Mouse (Mus musculus): ENCODE measurements around the gene Alg11. TPM values are rescaled to one million over a fixed set of nuclear protein-coding genes. Genes with fewer than 3 reads are reported as not detected.

Alg11 gene
- polyA plus RNA-seq, 1 experiment from 2014 or later: 34.4 TPM

DNA sequence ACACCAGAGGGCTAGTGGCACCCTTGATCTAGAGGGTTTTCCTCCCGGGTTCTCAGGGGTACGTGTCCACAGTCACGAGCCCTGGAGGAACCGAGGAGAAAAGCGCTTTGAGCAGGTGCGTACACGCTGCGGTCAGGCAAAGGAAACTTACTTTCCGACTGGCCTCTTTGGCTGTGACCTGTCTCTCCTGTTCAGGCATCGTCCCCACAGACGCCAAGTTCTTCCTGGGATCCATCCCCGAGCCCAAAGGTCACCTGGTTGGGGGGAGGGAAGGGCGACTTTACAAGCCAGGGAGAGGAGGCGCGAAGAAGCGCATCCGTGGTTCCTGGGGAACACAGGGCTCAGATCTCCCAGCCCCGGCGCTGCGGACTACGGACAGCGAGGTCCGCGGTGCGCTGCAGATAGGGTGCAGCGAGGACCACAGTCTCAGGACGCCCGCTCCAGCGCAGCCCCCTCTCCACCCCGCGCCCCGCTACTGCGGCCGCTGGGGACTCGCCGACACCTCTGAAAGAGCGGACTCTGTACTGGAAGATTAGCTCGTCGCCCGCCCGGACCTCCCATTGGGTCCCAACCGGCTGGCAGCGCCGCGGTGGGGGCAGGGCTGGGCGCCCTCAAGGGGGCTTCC is 588 bp upstream of the Alg11 start, which contains the start of gene Atp7b:
Gene Atp7b (minus strand): TSS at position 485 of the 625 bp plus-strand sequence.
- ATAC-seq (ENCODE audit: insufficient read depth) (peak; percentile 94), DNase-seq (peak; percentile 31)
- TF ChIP-seq CTCF (IDR thresholded peaks at IDR 0.05; ENCODE audit: low read depth): no peak
- no peaks in the 10 kb centered on the region for H3K9me3 ChIP-seq (ENCODE audit: low read depth, low read length)
- H3K4me2 ChIP-seq: peak within 1 kb of the TSS; percentile 75
- H3K4me1 ChIP-seq (ENCODE audit: insufficient read depth): no peaks in the 10 kb centered on the region
- peaks cover 21% of the 10 kb centered on the region for H3K36me3 ChIP-seq (ENCODE audit: insufficient read depth)
- under 1% methylated on average over 42 of the region's 46 CpGs for WGBS
- peak within 1 kb of the TSS; percentile 61 for H3K9ac ChIP-seq
- peak within 1 kb of the TSS; percentile 66 for H3K4me3 ChIP-seq (ENCODE audit: low read depth, low read length)
- H3K27ac ChIP-seq (ENCODE audit: low read depth): no peak within 1 kb of the TSS
- H3K27me3 ChIP-seq (ENCODE audit: insufficient read depth, low read length): peaks cover 22% of the 10 kb centered on the region

DNA sequence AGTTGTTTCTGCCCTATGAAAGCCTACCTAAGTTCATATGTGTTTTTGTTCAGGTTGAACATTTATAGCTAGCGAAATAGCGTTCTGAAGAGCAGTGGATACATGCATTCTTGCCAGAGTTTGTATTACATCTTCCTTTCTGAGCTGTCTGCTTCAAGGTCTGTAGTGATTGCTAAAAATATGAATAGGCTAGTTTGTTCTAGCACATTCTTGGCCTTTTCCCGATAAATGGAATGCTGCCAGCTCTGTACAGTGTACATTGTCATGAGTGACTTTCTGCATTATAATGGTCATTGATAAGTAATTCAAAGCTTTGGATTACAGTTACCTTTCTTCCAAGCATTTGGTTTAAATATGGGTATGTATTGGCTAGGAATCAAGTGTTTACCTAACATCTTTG is 605 bp downstream of the Alg11 start:
- no peak for TF ChIP-seq CTCF (IDR thresholded peaks at IDR 0.05; ENCODE audit: low read depth)
- no peak for ATAC-seq (ENCODE audit: insufficient read depth)
- peak overlapping the region; percentile 56; the same call in 1 of the 2 replicates for H3K9ac ChIP-seq

DNA sequence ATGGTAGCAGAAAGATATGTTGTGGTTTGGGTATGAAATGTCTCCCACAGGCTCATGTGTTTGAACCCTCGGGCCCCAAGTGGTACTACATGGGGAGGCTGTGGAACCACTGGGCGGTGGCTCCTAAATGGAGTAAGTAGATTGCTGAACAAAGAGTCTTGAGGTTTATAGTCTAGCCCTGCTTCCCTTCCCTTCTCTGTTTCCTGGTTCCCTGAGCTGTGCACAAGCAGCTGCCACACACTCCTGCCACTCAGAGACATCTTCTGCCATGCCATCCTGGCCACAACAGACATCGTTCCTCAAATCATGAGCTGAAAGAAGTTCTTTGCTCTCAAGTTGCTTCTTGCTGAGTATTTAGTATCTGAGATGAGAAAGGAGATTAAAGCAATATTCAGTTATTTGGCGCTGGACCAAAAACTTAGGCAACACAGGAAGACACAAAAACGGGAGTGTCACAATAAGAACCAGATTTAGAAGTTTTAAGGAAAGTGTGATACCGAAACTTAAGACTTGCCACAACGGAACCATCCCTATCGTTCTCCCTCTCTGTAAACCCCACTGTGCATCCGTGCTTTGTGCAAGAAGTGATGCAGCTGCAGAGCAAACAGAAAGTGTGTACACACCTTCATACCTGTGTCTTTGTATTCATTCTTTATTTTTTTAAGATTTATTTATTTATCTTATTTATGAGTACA is 18.9 kb downstream of the Alg11 start:
- H3K9ac ChIP-seq: no peak overlapping the region
- no peak for TF ChIP-seq CTCF (IDR thresholded peaks at IDR 0.05; ENCODE audit: low read depth)
- no peaks in the 10 kb centered on the region for H3K27me3 ChIP-seq (ENCODE audit: insufficient read depth, low read length)
- H3K27ac ChIP-seq (ENCODE audit: low read depth): no peak overlapping the region
- H3K4me2 ChIP-seq: no peak overlapping the region
- H3K4me3 ChIP-seq (ENCODE audit: low read depth, low read length): no peak overlapping the region
- no peak for ATAC-seq (ENCODE audit: insufficient read depth)
- WGBS: 74% methylated on average over 9 of the region's 9 CpGs
- H3K4me1 ChIP-seq (ENCODE audit: insufficient read depth): no peaks in the 10 kb centered on the region
- DNase-seq: peak; percentile 16
- no peaks in the 10 kb centered on the region for H3K9me3 ChIP-seq (ENCODE audit: low read depth, low read length)
- H3K36me3 ChIP-seq (ENCODE audit: insufficient read depth): no peaks in the 10 kb centered on the region

More for the DNA sequence above, 605 bp downstream of the Alg11 start:
- Histone ChIP-seq H3K36me3 (ENCODE audit: insufficient read depth) (peaks cover 33% of the 10 kb centered on the region), H3K27ac (ENCODE audit: low read depth) (no peak overlapping the region), H3K4me2 (peak overlapping the region; percentile 75), H3K9me3 (ENCODE audit: low read depth, low read length) (no peaks in the 10 kb centered on the region), H3K4me3 (ENCODE audit: low read depth, low read length) (peak overlapping the region; percentile 66), H3K4me1 (ENCODE audit: insufficient read depth) (no peaks in the 10 kb centered on the region), H3K27me3 (ENCODE audit: insufficient read depth, low read length) (peaks cover 22% of the 10 kb centered on the region)
- peak; percentile 7 for DNase-seq
- under 1% methylated on average over 3 of the region's 3 CpGs for WGBS

DNA sequence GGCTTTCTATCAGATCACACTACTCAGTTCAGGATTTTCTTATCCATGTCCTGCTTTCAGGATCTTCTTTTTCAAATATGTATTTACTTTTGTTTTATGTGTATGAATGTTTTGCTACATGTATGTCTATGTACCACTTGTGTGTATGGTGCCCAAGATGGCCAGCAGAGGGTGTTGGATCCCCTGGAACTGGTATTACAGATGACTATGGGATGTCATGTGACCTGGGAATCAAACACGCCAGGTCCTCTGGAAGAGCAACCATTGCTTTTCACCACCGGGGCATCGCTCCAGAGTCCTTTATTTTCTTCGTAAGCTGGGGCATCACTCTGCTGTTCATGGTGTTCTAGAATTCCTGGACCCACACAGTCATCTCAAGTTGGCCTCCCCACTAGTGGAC is 28.7 kb downstream of the Alg11 start:
- H3K4me3 ChIP-seq (ENCODE audit: low read depth, low read length): no peak overlapping the region
- no peak overlapping the region for H3K9ac ChIP-seq
- H3K36me3 ChIP-seq (ENCODE audit: insufficient read depth): no peaks in the 10 kb centered on the region
- ATAC-seq (ENCODE audit: insufficient read depth): no peak
- H3K27me3 ChIP-seq (ENCODE audit: insufficient read depth, low read length): no peaks in the 10 kb centered on the region
- TF ChIP-seq CTCF (IDR thresholded peaks at IDR 0.05; ENCODE audit: low read depth): 0 out of 2 replicates have a peak, but pooled peaks have one; percentile 2
- no peak for DNase-seq
- H3K9me3 ChIP-seq (ENCODE audit: low read depth, low read length): no peaks in the 10 kb centered on the region
- H3K4me1 ChIP-seq (ENCODE audit: insufficient read depth): no peaks in the 10 kb centered on the region
- no peak overlapping the region for H3K4me2 ChIP-seq
- 93% methylated on average over 4 of the region's 4 CpGs for WGBS
- H3K27ac ChIP-seq (ENCODE audit: low read depth): no peak overlapping the region

DNA sequence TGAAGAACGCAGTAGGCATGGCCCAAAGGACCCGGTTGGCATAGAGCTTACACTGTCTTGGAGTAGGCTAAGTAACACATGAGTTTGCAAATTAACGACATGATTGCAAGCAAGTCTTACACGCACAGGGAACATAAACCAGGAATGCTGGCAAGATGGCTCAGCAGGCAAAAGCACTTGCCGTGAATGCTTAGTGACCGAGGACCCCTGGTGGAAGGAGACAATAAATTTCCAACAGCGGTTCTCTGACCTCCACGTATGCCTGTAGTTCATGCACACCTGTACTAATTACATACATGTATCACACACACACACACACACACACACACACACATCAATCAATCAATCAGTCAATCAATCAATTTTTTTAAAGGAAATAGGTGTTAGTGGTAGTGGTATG is 31.0 kb downstream of the Alg11 start:
- Histone ChIP-seq H3K9me3 (ENCODE audit: low read depth, low read length) (no peaks in the 10 kb centered on the region), H3K27me3 (ENCODE audit: insufficient read depth, low read length) (no peaks in the 10 kb centered on the region), H3K9ac (no peak overlapping the region), H3K27ac (ENCODE audit: low read depth) (no peak overlapping the region), H3K36me3 (ENCODE audit: insufficient read depth) (no peaks in the 10 kb centered on the region), H3K4me2 (no peak overlapping the region), H3K4me3 (ENCODE audit: low read depth, low read length) (no peak overlapping the region), H3K4me1 (ENCODE audit: insufficient read depth) (no peaks in the 10 kb centered on the region)
- ATAC-seq (ENCODE audit: insufficient read depth) (no peak), DNase-seq (peak; percentile 40)
- 49% methylated on average over 8 of the region's 8 CpGs for WGBS
- TF ChIP-seq CTCF (IDR thresholded peaks at IDR 0.05; ENCODE audit: low read depth): peak; percentile 56

DNA sequence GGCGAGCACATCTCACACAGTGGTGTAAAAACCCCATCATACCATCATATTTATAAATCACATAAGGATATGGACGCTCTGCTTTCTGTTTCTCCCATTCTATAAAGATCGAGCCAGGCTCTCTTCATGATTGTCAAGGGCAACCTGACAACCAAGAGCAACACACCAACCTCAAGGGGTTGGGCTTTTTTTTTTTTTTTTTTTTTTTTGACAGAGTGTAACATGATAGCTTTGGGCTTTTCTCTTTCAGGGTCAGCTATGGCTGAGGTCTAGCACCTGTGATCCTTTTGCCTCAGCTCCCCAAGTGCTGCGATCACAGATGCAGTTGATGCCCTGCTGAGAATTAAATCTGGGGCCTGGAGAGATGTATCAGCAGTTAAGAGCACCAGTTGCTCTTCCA is 46.5 kb downstream of the Alg11 start:
- H3K9me3 ChIP-seq (ENCODE audit: low read depth, low read length): no peaks in the 10 kb centered on the region
- no peak overlapping the region for H3K9ac ChIP-seq
- no peak overlapping the region for H3K4me3 ChIP-seq (ENCODE audit: low read depth, low read length)
- 64% methylated on average over 4 of the region's 4 CpGs for WGBS
- no peaks in the 10 kb centered on the region for H3K4me1 ChIP-seq (ENCODE audit: insufficient read depth)
- H3K27ac ChIP-seq (ENCODE audit: low read depth): no peak overlapping the region
- no peak overlapping the region for H3K4me2 ChIP-seq
- no peak for TF ChIP-seq CTCF (IDR thresholded peaks at IDR 0.05; ENCODE audit: low read depth)
- no peak for DNase-seq
- H3K27me3 ChIP-seq (ENCODE audit: insufficient read depth, low read length): no peaks in the 10 kb centered on the region
- no peaks in the 10 kb centered on the region for H3K36me3 ChIP-seq (ENCODE audit: insufficient read depth)
- no peak for ATAC-seq (ENCODE audit: insufficient read depth)

Other genes with a start within 250 kb of the Alg11 start
- not detected in 2 replicates for gene Defb50, start 237.2 kb upstream of the Alg11 start, polyA plus RNA-seq (2014; fragmentation: Nextera tagmentation; extraction: Ambion mirVana)
- gene Defb2, start 220.8 kb upstream of the Alg11 start, polyA plus RNA-seq (2014; fragmentation: Nextera tagmentation; extraction: Ambion mirVana): not detected in 2 replicates
- gene Defb10, start 201.8 kb upstream of the Alg11 start, polyA plus RNA-seq (2014; fragmentation: Nextera tagmentation; extraction: Ambion mirVana): not detected in 2 replicates
- not detected in 2 replicates for gene Defb9, start 175.3 kb upstream of the Alg11 start, polyA plus RNA-seq (2014; fragmentation: Nextera tagmentation; extraction: Ambion mirVana)
- gene Defb11, start 154.3 kb upstream of the Alg11 start, polyA plus RNA-seq (2014; fragmentation: Nextera tagmentation; extraction: Ambion mirVana): not detected in 2 replicates
- not detected in 2 replicates for gene Defb15, start 128.0 kb upstream of the Alg11 start, polyA plus RNA-seq (2014; fragmentation: Nextera tagmentation; extraction: Ambion mirVana)
- not detected in 2 replicates for gene Defb35, start 122.4 kb upstream of the Alg11 start, polyA plus RNA-seq (2014; fragmentation: Nextera tagmentation; extraction: Ambion mirVana)
- gene Defb13, start 114.0 kb upstream of the Alg11 start, polyA plus RNA-seq (2014; fragmentation: Nextera tagmentation; extraction: Ambion mirVana): not detected in 2 replicates
- gene Fam90a1a, start 102.0 kb upstream of the Alg11 start, polyA plus RNA-seq (2014; fragmentation: Nextera tagmentation; extraction: Ambion mirVana): not detected in 2 replicates
- gene Ccdc70, start 90.9 kb upstream of the Alg11 start, polyA plus RNA-seq (2014; fragmentation: Nextera tagmentation; extraction: Ambion mirVana): not detected in 2 replicates
- 1.9 and 2.2 TPM in 2 replicates for gene Atp7b, start 416 bp upstream of the Alg11 start, polyA plus RNA-seq (2014; fragmentation: Nextera tagmentation; extraction: Ambion mirVana)
- gene Nek5, start 64.3 kb downstream of the Alg11 start, polyA plus RNA-seq (2014; fragmentation: Nextera tagmentation; extraction: Ambion mirVana): 0.26 and 0.27 TPM in 2 replicates
- 5.9 and 6.3 TPM in 2 replicates for gene Nek3, start 105.7 kb downstream of the Alg11 start, polyA plus RNA-seq (2014; fragmentation: Nextera tagmentation; extraction: Ambion mirVana)
- gene Ckap2, start 125.1 kb downstream of the Alg11 start, polyA plus RNA-seq (2014; fragmentation: Nextera tagmentation; extraction: Ambion mirVana): 65.5 and 68.2 TPM in 2 replicates
- gene Vps36, start 132.1 kb downstream of the Alg11 start, polyA plus RNA-seq (2014; fragmentation: Nextera tagmentation; extraction: Ambion mirVana): 52.1 and 55.6 TPM in 2 replicates
- gene Thsd1, start 166.6 kb downstream of the Alg11 start, polyA plus RNA-seq (2014; fragmentation: Nextera tagmentation; extraction: Ambion mirVana): 32.5 and 33.6 TPM in 2 replicates
- not detected in 2 replicates for gene Tpte, start 222.7 kb downstream of the Alg11 start, polyA plus RNA-seq (2014; fragmentation: Nextera tagmentation; extraction: Ambion mirVana)

All from lung, embryonic 14.5 days (tissue).